Mouse (Mus musculus) heart, postnatal 0 days (tissue): ENCODE data around the gene Vwa8.

ENCODE experiments used
- CTCF ChIP-seq: IDR thresholded peaks from 2 replicates; pipeline ENCODE4 v1.5.1; 2016; ENCODE audit warnings: antibody characterized with exemption, control low read depth, low read depth
- EP300 ChIP-seq: IDR thresholded peaks from 2 replicates; pipeline ENCODE4 v1.6.1; 2016; ENCODE audit warnings: antibody characterized with exemption, low read depth

DNA sequence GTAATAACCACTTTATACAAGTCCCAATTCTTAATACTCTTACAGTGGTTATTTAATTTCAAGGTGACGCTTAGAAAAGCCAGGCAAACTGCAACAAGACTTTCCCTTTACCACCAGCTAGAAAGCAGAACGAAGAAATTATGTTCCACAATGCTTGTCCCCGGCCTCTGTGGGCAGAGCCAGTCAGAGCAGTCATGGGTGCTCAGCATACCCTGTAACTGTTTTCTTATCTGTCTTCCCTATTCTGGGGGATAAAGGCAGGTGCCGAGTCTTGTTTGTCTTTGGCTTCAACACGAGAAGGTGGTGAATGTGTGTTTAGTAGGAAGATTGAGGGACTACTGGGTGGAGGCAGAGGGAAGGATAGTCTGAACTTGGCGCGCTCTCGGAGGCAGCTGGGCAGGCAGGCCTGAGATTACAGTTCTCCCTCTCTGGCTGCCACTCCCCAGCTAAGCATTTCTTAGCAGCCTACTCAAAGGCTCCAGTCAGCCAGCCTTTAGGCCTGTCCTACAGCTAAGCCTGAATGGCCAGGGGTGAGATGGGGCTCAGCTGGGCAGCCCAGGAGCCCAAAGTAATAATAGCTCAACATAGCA lies 365.9 kb downstream of the Vwa8 start:
- TF ChIP-seq EP300 = no peak
- no peak for TF ChIP-seq CTCF
